Mouse (Mus musculus) forebrain, embryonic 12.5 days (tissue): ENCODE results near the gene Rab11a. TPM values are rescaled to one million over a fixed set of nuclear protein-coding genes. Genes with fewer than 3 reads are reported as not detected.
"Not testable (repeated sequence)": the region's sequence is repeated elsewhere in the genome, so short reads cannot be mapped to it uniquely, and the experiment has no call there.

Experiments used
- ATAC-seq: fragments of 200-750 bp; cut with Nextera tagmentation; 2 replicates; pipeline ENCODE4 v1.8.0; 2017; ENCODE audit warnings: moderate TSS enrichment; ENCODE audit not compliant: low FRiP score
- H3K27ac ChIP-seq: fragments of 300-500 bp; sonication (generic); 2 replicates; pipeline ENCODE4 v1.5.1; 2016; ENCODE audit warnings: mild to moderate bottlenecking
- H3K27me3 ChIP-seq: fragments of 300-500 bp; sonication (generic); 2 replicates; pipeline ENCODE4 v1.6.1; 2016; ENCODE audit warnings: mild to moderate bottlenecking
- H3K36me3 ChIP-seq: fragments of 300-500 bp; sonication (generic); replicated peaks from 2 replicates; pipeline ENCODE4 v1.6.1; 2016; ENCODE audit warnings: mild to moderate bottlenecking
- H3K4me1 ChIP-seq: fragments of 300-500 bp; sonication (generic); 2 replicates; pipeline ENCODE4 v1.6.1; 2016
- H3K4me2 ChIP-seq: fragments of 300-500 bp; sonication (generic); 2 replicates; pipeline ENCODE4 v1.6.1; 2016; ENCODE audit warnings: mild to moderate bottlenecking, moderate library complexity
- H3K4me3 ChIP-seq: fragments of 300-500 bp; sonication (generic); replicated peaks from 2 replicates; pipeline ENCODE4 v1.5.1; 2016; ENCODE audit warnings: mild to moderate bottlenecking
- H3K9ac ChIP-seq: fragments of 300-500 bp; sonication (generic); 2 replicates; pipeline ENCODE4 v1.6.1; 2016; ENCODE audit warnings: mild to moderate bottlenecking
- H3K9me3 ChIP-seq: fragments of 300-500 bp; sonication (generic); 2 replicates; pipeline ENCODE4 v1.6.1; 2016
- WGBS: fragments of 180-500 bp; shearing (Covaris S2); methylation state at CpG from one replicate; pipeline ENCODE4 v1.1.7; 2016; 5-methylcytosine and 5-hydroxymethylcytosine counted together
- polyA plus RNA-seq: library from polyadenylated mRNA; unstranded; fragments of >200 nt; fragmentation: Nextera tagmentation; extraction: Ambion mirVana; gene quantifications from 2 replicates; pipeline ENCODE4 v1.2.1, GENCODE M21; 2016

The Rab11a gene
- polyA plus RNA-seq, 1 experiment from 2014 or later, result 259 TPM

- Histone ChIP-seq H3K4me3 (peak overlapping the region; percentile 98), H3K9me3 (no peaks in the 10 kb centered on the region), H3K27ac (peak overlapping the region; percentile 93), H3K27me3 (no peaks in the 10 kb centered on the region), H3K4me1 (peaks cover 8% of the 10 kb centered on the region), H3K36me3 (no peaks in the 10 kb centered on the region), H3K4me2 (peak overlapping the region; percentile 63), H3K9ac (peak overlapping the region; percentile 90)
- peak; percentile 85 for ATAC-seq
- 0% methylated on average over 33 of the region's 35 CpGs for WGBS
These were observed 736 bp downstream of the Rab11a start for GRCm38 (mm10) chr9:64736639-64737405.

- H3K4me3 ChIP-seq, result peak overlapping the region; percentile 98
- peak overlapping the region; percentile 90 for H3K9ac ChIP-seq
- no peaks in the 10 kb centered on the region for H3K36me3 ChIP-seq
- no peaks in the 10 kb centered on the region for H3K9me3 ChIP-seq
- no peaks in the 10 kb centered on the region for H3K27me3 ChIP-seq
- ATAC-seq, result no peak
- WGBS, result 13% methylated on average over 9 of the region's 9 CpGs
- H3K4me1 ChIP-seq, result peaks cover 8% of the 10 kb centered on the region
- peak overlapping the region; percentile 93 for H3K27ac ChIP-seq
- H3K4me2 ChIP-seq, result peak overlapping the region; percentile 63
These were observed 1.4 kb downstream of the Rab11a start for GRCm38 (mm10) chr9:64736076-64736638.

DNA sequence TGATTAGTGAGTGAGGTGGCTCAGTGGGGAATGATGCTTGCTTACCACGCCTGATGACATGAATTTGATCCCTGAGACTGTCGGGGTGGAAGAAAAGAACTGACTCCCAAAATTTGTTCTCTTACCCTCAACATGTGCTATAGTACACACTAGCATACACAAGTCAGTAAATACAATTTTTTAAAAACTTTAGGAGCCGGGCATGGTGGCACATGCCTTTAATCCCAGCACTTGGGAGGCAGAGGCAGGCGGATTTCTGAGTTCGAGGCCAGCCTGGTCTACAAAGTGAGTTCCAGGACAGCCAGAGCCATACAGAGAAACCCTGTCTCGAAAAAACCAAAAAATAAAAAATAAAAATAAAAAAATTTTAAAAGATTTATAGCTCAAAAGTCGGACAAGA lies 2.6 kb downstream of the Rab11a start:
- not testable (repeated sequence) for H3K4me2 ChIP-seq, H3K9ac ChIP-seq, H3K36me3 ChIP-seq, H3K27ac ChIP-seq, H3K9me3 ChIP-seq, H3K4me3 ChIP-seq, ATAC-seq, H3K27me3 ChIP-seq, H3K4me1 ChIP-seq
- WGBS, result 85% methylated on average over 7 of the region's 7 CpGs

DNA sequence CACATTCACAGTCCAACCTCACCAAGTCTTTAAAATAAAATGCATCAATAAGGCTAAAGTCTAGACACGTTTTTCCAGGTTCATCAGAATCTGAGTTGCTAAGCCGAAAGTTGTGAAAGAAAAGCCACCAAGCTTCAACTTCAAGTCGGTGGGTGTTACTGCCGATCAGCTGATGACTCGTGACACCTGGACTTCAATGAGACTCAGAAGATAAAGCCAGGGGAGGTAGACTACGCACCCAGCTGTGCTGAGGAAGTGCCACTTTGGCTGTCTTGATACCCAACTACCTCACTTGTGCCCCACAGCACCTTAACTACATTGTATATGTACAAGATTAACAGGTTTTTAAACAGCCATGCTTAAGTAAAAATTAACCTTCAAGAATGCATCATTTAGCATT lies 3.4 kb downstream of the Rab11a start:
- H3K4me3 ChIP-seq, result no peak overlapping the region
- H3K27ac ChIP-seq, result no peak overlapping the region
- H3K4me1 ChIP-seq, result peaks cover 8% of the 10 kb centered on the region
- H3K4me2 ChIP-seq, result no peak overlapping the region
- no peaks in the 10 kb centered on the region for H3K36me3 ChIP-seq
- H3K27me3 ChIP-seq, result no peaks in the 10 kb centered on the region
- no peak overlapping the region for H3K9ac ChIP-seq
- no peak for ATAC-seq
- 83% methylated on average over 6 of the region's 6 CpGs for WGBS
- no peaks in the 10 kb centered on the region for H3K9me3 ChIP-seq

GRCm38 (mm10) chr9:64731029-64731560 lies 6.5 kb downstream of the Rab11a start:
- Histone ChIP-seq H3K4me2 (no peak overlapping the region), H3K27ac (no peak overlapping the region), H3K4me1 (peaks cover 4% of the 10 kb centered on the region), H3K9me3 (no peaks in the 10 kb centered on the region), H3K4me3 (no peak overlapping the region), H3K27me3 (no peaks in the 10 kb centered on the region), H3K9ac (no peak overlapping the region), H3K36me3 (peaks cover 16% of the 10 kb centered on the region; the same call in 1 of the 2 replicates)
- WGBS, result 94% methylated on average over 3 of the region's 3 CpGs
- no peak for ATAC-seq

DNA sequence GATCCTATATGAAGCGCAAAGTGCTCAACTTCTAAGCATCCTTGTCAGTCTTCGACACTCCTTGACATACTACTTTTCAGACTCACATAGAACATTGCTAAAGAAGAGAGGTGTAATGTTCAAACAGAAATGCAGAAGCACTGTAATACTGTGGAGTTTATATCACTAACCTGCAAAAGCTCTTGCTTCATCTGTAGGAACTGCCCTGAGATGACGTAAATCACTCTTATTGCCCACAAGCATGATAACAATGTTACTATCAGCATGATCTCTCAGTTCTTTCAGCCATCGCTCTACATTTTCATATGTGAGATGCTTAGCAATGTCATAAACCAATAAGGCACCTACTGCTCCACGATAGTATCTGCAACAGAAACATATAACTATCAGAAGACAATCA lies 11.1 kb downstream of the Rab11a start:
- Histone ChIP-seq H3K4me2 (no peak overlapping the region), H3K9ac (no peak overlapping the region), H3K27me3 (no peaks in the 10 kb centered on the region), H3K27ac (no peak overlapping the region), H3K4me1 (no peaks in the 10 kb centered on the region), H3K36me3 (peaks cover 33% of the 10 kb centered on the region), H3K4me3 (no peak overlapping the region), H3K9me3 (no peaks in the 10 kb centered on the region)
- no peak for ATAC-seq
- WGBS, result 96% methylated on average over 5 of the region's 5 CpGs

GRCm38 (mm10) chr9:64719526-64720163 lies 17.9 kb downstream of the Rab11a start:
- H3K27ac ChIP-seq, result no peak overlapping the region
- WGBS, result 81% methylated on average over 5 of the region's 5 CpGs
- no peaks in the 10 kb centered on the region for H3K4me1 ChIP-seq
- H3K36me3 ChIP-seq, result peaks cover 17% of the 10 kb centered on the region; the same call in 1 of the 2 replicates
- no peaks in the 10 kb centered on the region for H3K27me3 ChIP-seq
- H3K4me3 ChIP-seq, result no peak overlapping the region
- no peaks in the 10 kb centered on the region for H3K9me3 ChIP-seq
- H3K4me2 ChIP-seq, result no peak overlapping the region
- ATAC-seq, result no peak
- no peak overlapping the region for H3K9ac ChIP-seq

- 98% methylated on average over 5 of the region's 5 CpGs for WGBS
- not testable (repeated sequence) for H3K27me3 ChIP-seq, ATAC-seq, H3K9ac ChIP-seq, H3K27ac ChIP-seq, H3K4me3 ChIP-seq, H3K4me2 ChIP-seq, H3K4me1 ChIP-seq, H3K9me3 ChIP-seq
- peaks cover 17% of the 10 kb centered on the region for H3K36me3 ChIP-seq
These were observed 27.3 kb downstream of the Rab11a start for GRCm38 (mm10) chr9:64710291-64710690.

GRCm38 (mm10) chr9:64704073-64704840 lies 33.3 kb downstream of the Rab11a start:
- H3K9me3 ChIP-seq, result no peaks in the 10 kb centered on the region
- no peak for ATAC-seq
- H3K27ac ChIP-seq, result no peak overlapping the region
- no peaks in the 10 kb centered on the region for H3K4me1 ChIP-seq
- peaks cover 17% of the 10 kb centered on the region for H3K36me3 ChIP-seq
- 89% methylated on average over 5 of the region's 5 CpGs for WGBS
- H3K9ac ChIP-seq, result no peak overlapping the region
- no peak overlapping the region for H3K4me2 ChIP-seq
- no peak overlapping the region for H3K4me3 ChIP-seq
- H3K27me3 ChIP-seq, result no peaks in the 10 kb centered on the region

DNA sequence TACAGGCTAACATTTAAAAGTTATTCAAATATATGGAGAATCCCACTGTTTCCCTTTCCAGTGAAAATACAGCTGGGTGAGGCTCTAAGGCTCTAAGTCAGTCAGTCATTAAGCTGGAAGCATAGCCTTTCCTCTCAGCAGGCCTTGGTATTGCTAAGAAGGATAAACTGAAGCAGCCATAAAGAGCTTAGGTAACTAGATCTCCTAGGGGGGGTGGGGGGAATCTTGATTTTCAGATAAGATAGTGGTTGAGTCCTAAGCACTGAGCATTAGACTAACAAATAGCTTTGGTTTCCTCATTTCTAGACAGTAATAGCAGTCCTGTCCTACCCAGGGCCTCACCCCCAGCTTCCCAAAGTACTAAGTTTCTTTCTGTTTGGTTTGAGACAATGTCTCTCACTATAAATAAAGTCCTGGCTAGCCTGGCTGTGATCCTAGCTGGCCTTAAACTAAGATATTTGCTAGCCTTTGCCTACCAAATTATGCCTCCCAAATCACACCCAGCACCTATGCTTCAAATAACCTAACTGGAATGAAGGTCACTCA lies 34.1 kb downstream of the Rab11a start:
- Histone ChIP-seq H3K4me2 (no peak overlapping the region), H3K27me3 (no peaks in the 10 kb centered on the region), H3K9me3 (no peaks in the 10 kb centered on the region), H3K36me3 (peaks cover 17% of the 10 kb centered on the region), H3K4me3 (no peak overlapping the region), H3K4me1 (no peaks in the 10 kb centered on the region), H3K27ac (no peak overlapping the region), H3K9ac (no peak overlapping the region)
- ATAC-seq, result no peak

GRCm38 (mm10) chr9:64702937-64703336 lies 34.6 kb downstream of the Rab11a start:
- no peak overlapping the region for H3K27ac ChIP-seq
- H3K4me3 ChIP-seq, result no peak overlapping the region
- no peaks in the 10 kb centered on the region for H3K9me3 ChIP-seq
- H3K4me1 ChIP-seq, result no peaks in the 10 kb centered on the region
- no peak for ATAC-seq
- no peaks in the 10 kb centered on the region for H3K27me3 ChIP-seq
- 83% methylated on average over 2 of the region's 2 CpGs for WGBS
- H3K36me3 ChIP-seq, result peaks cover 14% of the 10 kb centered on the region
- no peak overlapping the region for H3K4me2 ChIP-seq
- no peak overlapping the region for H3K9ac ChIP-seq

GRCm38 (mm10) chr9:64702391-64702790 lies 35.2 kb downstream of the Rab11a start:
- Histone ChIP-seq H3K4me2 (no peak overlapping the region), H3K9ac (no peak overlapping the region), H3K4me1 (no peaks in the 10 kb centered on the region), H3K27me3 (no peaks in the 10 kb centered on the region), H3K4me3 (no peak overlapping the region), H3K36me3 (peaks cover 8% of the 10 kb centered on the region), H3K27ac (no peak overlapping the region), H3K9me3 (no peaks in the 10 kb centered on the region)
- ATAC-seq, result no peak
